Mouse (Mus musculus) heart, postnatal 0 days (tissue): ENCODE results near the gene Ffar1. TPM values are rescaled to one million over a fixed set of nuclear protein-coding genes. Genes with fewer than 3 reads are reported as not detected.
A peak's percentile ranks its signal among the peaks of the same experiment; 100 is the strongest.

Source experiments
- ATAC-seq: fragments of 200-750 bp; cut with Nextera tagmentation; 2 replicates; pipeline ENCODE4 v1.8.0; 2017; ENCODE audit warnings: low read depth, moderate number of reproducible peaks, moderate library complexity; ENCODE audit not compliant: insufficient read depth
- DNase-seq: peaks from one replicate; pipeline ENCODE4 v3.0.0-alpha.2; 2016; ENCODE audit warnings: low spot score
- H3K27ac ChIP-seq: fragments of 300-500 bp; sonication (generic); 2 replicates; pipeline ENCODE4 v1.5.1; 2014; ENCODE audit warnings: low read depth, mild to moderate bottlenecking
- H3K27me3 ChIP-seq: fragments of 300-500 bp; sonication (generic); 2 replicates; pipeline ENCODE4 v1.6.1; 2014; ENCODE audit warnings: low read length, mixed read lengths; ENCODE audit not compliant: control insufficient read depth, insufficient read depth
- H3K36me3 ChIP-seq: fragments of 300-500 bp; sonication (generic); replicated peaks from 2 replicates; pipeline ENCODE4 v1.6.1; 2014; ENCODE audit warnings: low read length, mixed read lengths; ENCODE audit not compliant: control insufficient read depth, insufficient read depth
- H3K4me1 ChIP-seq: fragments of 300-500 bp; sonication (generic); 2 replicates; pipeline ENCODE4 v1.6.1; 2014; ENCODE audit warnings: antibody characterized with exemption; ENCODE audit not compliant: control insufficient read depth, insufficient read depth
- H3K4me2 ChIP-seq: fragments of 300-500 bp; sonication (generic); 2 replicates; pipeline ENCODE4 v1.6.1; 2014; ENCODE audit warnings: low read depth, mild to moderate bottlenecking, low read length, moderate library complexity
- H3K4me3 ChIP-seq: fragments of 300-500 bp; sonication (generic); 2 replicates; pipeline ENCODE4 v1.5.1; 2014; ENCODE audit warnings: low read depth, low read length
- H3K9ac ChIP-seq: fragments of 300-500 bp; sonication (generic); replicated peaks from 2 replicates; pipeline ENCODE4 v1.6.1; 2014; ENCODE audit warnings: low read depth, low read length, mixed read lengths
- H3K9me3 ChIP-seq: fragments of 300-500 bp; sonication (generic); replicated peaks from 2 replicates; pipeline ENCODE4 v1.6.1; 2016; ENCODE audit warnings: low read length; ENCODE audit not compliant: control insufficient read depth
- CTCF ChIP-seq: IDR thresholded peaks from 2 replicates; pipeline ENCODE4 v1.5.1; 2016; ENCODE audit warnings: antibody characterized with exemption, control low read depth, low read depth
- EP300 ChIP-seq: IDR thresholded peaks from 2 replicates; pipeline ENCODE4 v1.6.1; 2016; ENCODE audit warnings: antibody characterized with exemption, low read depth
- WGBS: fragments of 180-500 bp; shearing (Covaris S2); extraction: QIAGEN DNeasy Blood & Tissue Kit; methylation state at CpG from one replicate; pipeline ENCODE4 v1.1.7; 2014; 5-methylcytosine and 5-hydroxymethylcytosine counted together
- polyA plus RNA-seq: library from polyadenylated mRNA; unstranded; fragments of >200 nt; fragmentation: Nextera tagmentation; extraction: Ambion mirVana; gene quantifications from 2 replicates; pipeline ENCODE4 v1.2.1, GENCODE M21; 2015
- total RNA-seq: library from RNA; depleted of rRNA; stranded (reverse); fragments of >200 nt; gene quantifications from 2 replicates; pipeline ENCODE4 v1.2.3, GENCODE M21; 2014; ENCODE audit warnings: low replicate concordance; rRNA removed

The Ffar1 gene
- total and polyA plus RNA-seq, 2 experiments from 2014 or later, result not detected

GRCm38 (mm10) chr7:30812291-30812807 lies 49.0 kb downstream of the Ffar1 start:
- Histone ChIP-seq H3K4me3 (no peak overlapping the region), H3K36me3 (no peaks in the 10 kb centered on the region), H3K27me3 (no peaks in the 10 kb centered on the region), H3K27ac (no peak overlapping the region), H3K9ac (no peak overlapping the region), H3K4me2 (no peak overlapping the region), H3K9me3 (no peaks in the 10 kb centered on the region), H3K4me1 (no peaks in the 10 kb centered on the region)
- no peak for DNase-seq
- WGBS, result 80% methylated on average over 6 of the region's 6 CpGs
- TF ChIP-seq CTCF (no peak), EP300 (no peak)
- no peak for ATAC-seq

- Histone ChIP-seq H3K36me3 (no peaks in the 10 kb centered on the region), H3K4me2 (no peak overlapping the region), H3K4me3 (no peak overlapping the region), H3K9ac (no peak overlapping the region), H3K9me3 (no peaks in the 10 kb centered on the region), H3K27me3 (no peaks in the 10 kb centered on the region), H3K27ac (no peak overlapping the region), H3K4me1 (no peaks in the 10 kb centered on the region)
- ATAC-seq (no peak), DNase-seq (no peak)
- TF ChIP-seq EP300 (no peak), CTCF (no peak)
- 36% methylated on average over 9 of the region's 9 CpGs for WGBS
Measured at GRCm38 (mm10) chr7:30811757-30812290, 49.5 kb downstream of the Ffar1 start.

GRCm38 (mm10) chr7:30810319-30810718 lies 51.0 kb downstream of the Ffar1 start:
- no peaks in the 10 kb centered on the region for H3K27me3 ChIP-seq
- no peak overlapping the region for H3K9ac ChIP-seq
- no peak overlapping the region for H3K4me3 ChIP-seq
- H3K4me1 ChIP-seq, result no peaks in the 10 kb centered on the region
- no peak for ATAC-seq
- no peaks in the 10 kb centered on the region for H3K9me3 ChIP-seq
- H3K4me2 ChIP-seq, result no peak overlapping the region
- no peak for DNase-seq
- TF ChIP-seq CTCF, result peak; percentile 9; the same call in 1 of the 2 replicates
- TF ChIP-seq EP300, result no peak
- no peaks in the 10 kb centered on the region for H3K36me3 ChIP-seq
- no peak overlapping the region for H3K27ac ChIP-seq
- WGBS, result 51% methylated on average over 6 of the region's 6 CpGs

Other genes with a start within 250 kb of the Ffar1 start
- 1.1 and 73.4 TPM in 2 replicates for gene Upk1a, start 248.7 kb downstream of the Ffar1 start, total RNA-seq
- 0.56 and 0.60 TPM in 2 replicates for gene Upk1a, start 248.7 kb downstream of the Ffar1 start, polyA plus RNA-seq
- 1,408 and 1,527 TPM in 2 replicates for gene Cox6b1, start 235.4 kb downstream of the Ffar1 start, total RNA-seq
- gene Cox6b1, start 235.4 kb downstream of the Ffar1 start, polyA plus RNA-seq, result 4,395 and 4,405 TPM in 2 replicates
- not detected in 2 replicates for gene Etv2, start 225.7 kb downstream of the Ffar1 start, total RNA-seq
- not detected in 2 replicates for gene Etv2, start 225.7 kb downstream of the Ffar1 start, polyA plus RNA-seq
- gene Rbm42, start 211.2 kb downstream of the Ffar1 start, total RNA-seq, result 93.4 and 114 TPM in 2 replicates
- gene Rbm42, start 211.2 kb downstream of the Ffar1 start, polyA plus RNA-seq, result 71.3 and 71.6 TPM in 2 replicates
- gene Haus5, start 196.6 kb downstream of the Ffar1 start, total RNA-seq, result 17.5 and 19.8 TPM in 2 replicates
- gene Haus5, start 196.6 kb downstream of the Ffar1 start, polyA plus RNA-seq, result 9.5 and 10.5 TPM in 2 replicates
- gene Pmis2, start 190.0 kb downstream of the Ffar1 start, total RNA-seq, result not detected in 2 replicates
- not detected in 2 replicates for gene Pmis2, start 190.0 kb downstream of the Ffar1 start, polyA plus RNA-seq
- gene 2200002J24Rik, start 162.6 kb downstream of the Ffar1 start, total RNA-seq, result 1.5 and 6.6 TPM in 2 replicates
- 5.8 and 6.4 TPM in 2 replicates for gene 2200002J24Rik, start 162.6 kb downstream of the Ffar1 start, polyA plus RNA-seq
- gene Atp4a, start 149.4 kb downstream of the Ffar1 start, total RNA-seq, result not detected in 2 replicates
- gene Atp4a, start 149.4 kb downstream of the Ffar1 start, polyA plus RNA-seq, result 0.04 TPM in 1 of 2 replicates, not detected in the other
- gene Tmem147, start 132.0 kb downstream of the Ffar1 start, total RNA-seq, result 228 and 261 TPM in 2 replicates
- 283 and 304 TPM in 2 replicates for gene Tmem147, start 132.0 kb downstream of the Ffar1 start, polyA plus RNA-seq
- gene Gapdhs, start 117.9 kb downstream of the Ffar1 start, total RNA-seq, result not detected in 2 replicates
- 0.16 TPM in 1 of 2 replicates, not detected in the other for gene Gapdhs, start 117.9 kb downstream of the Ffar1 start, polyA plus RNA-seq
- gene Sbsn, start 110.1 kb downstream of the Ffar1 start, total RNA-seq, result 0.23 and 4.6 TPM in 2 replicates
- gene Sbsn, start 110.1 kb downstream of the Ffar1 start, polyA plus RNA-seq, result 2.5 and 2.6 TPM in 2 replicates
- gene Dmkn, start 97.8 kb downstream of the Ffar1 start, total RNA-seq, result 1.1 and 8.1 TPM in 2 replicates
- gene Dmkn, start 97.8 kb downstream of the Ffar1 start, polyA plus RNA-seq, result 10.4 and 13.8 TPM in 2 replicates
- not detected in 2 replicates for gene Krtdap, start 73.7 kb downstream of the Ffar1 start, total RNA-seq
- gene Krtdap, start 73.7 kb downstream of the Ffar1 start, polyA plus RNA-seq, result 0.40 and 1.3 TPM in 2 replicates
- gene Ffar2, start 37.8 kb downstream of the Ffar1 start, total RNA-seq, result not detected in 2 replicates
- gene Ffar2, start 37.8 kb downstream of the Ffar1 start, polyA plus RNA-seq, result 0.05 TPM in 2 replicates
- not detected in 2 replicates for gene Ffar3, start 5.4 kb downstream of the Ffar1 start, total RNA-seq
- not detected in 2 replicates for gene Ffar3, start 5.4 kb downstream of the Ffar1 start, polyA plus RNA-seq
- not detected in 2 replicates for gene Cd22, start 18.8 kb upstream of the Ffar1 start, total RNA-seq
- gene Cd22, start 18.8 kb upstream of the Ffar1 start, polyA plus RNA-seq, result 0.08 and 0.23 TPM in 2 replicates
- gene Mag, start 53.3 kb upstream of the Ffar1 start, total RNA-seq, result 0.38 and 1.2 TPM in 2 replicates
- 0.07 and 0.10 TPM in 2 replicates for gene Mag, start 53.3 kb upstream of the Ffar1 start, polyA plus RNA-seq
- not detected in 2 replicates for gene Hamp2, start 63.1 kb upstream of the Ffar1 start, total RNA-seq
- 0.44 TPM in 1 of 2 replicates, not detected in the other for gene Hamp2, start 63.1 kb upstream of the Ffar1 start, polyA plus RNA-seq
- gene Hamp, start 82.5 kb upstream of the Ffar1 start, total RNA-seq, result 42.0 TPM in 1 of 2 replicates, not detected in the other
- 1.7 and 4.0 TPM in 2 replicates for gene Hamp, start 82.5 kb upstream of the Ffar1 start, polyA plus RNA-seq
- gene Usf2, start 95.2 kb upstream of the Ffar1 start, total RNA-seq, result 101 and 109 TPM in 2 replicates
- gene Usf2, start 95.2 kb upstream of the Ffar1 start, polyA plus RNA-seq, result 16.5 and 16.7 TPM in 2 replicates
- 6.2 and 12.8 TPM in 2 replicates for gene Lsr, start 111.9 kb upstream of the Ffar1 start, total RNA-seq
- 4.0 and 4.1 TPM in 2 replicates for gene Lsr, start 111.9 kb upstream of the Ffar1 start, polyA plus RNA-seq
- 0.77 TPM in 1 of 2 replicates, not detected in the other for gene Fam187b, start 112.2 kb upstream of the Ffar1 start, total RNA-seq
- gene Fam187b, start 112.2 kb upstream of the Ffar1 start, polyA plus RNA-seq, result 0.18 and 0.58 TPM in 2 replicates
- 54.3 and 69.7 TPM in 2 replicates for gene Fxyd5, start 180.9 kb upstream of the Ffar1 start, total RNA-seq
- gene Fxyd5, start 180.9 kb upstream of the Ffar1 start, polyA plus RNA-seq, result 41.5 and 46.4 TPM in 2 replicates
- gene Fxyd7, start 189.9 kb upstream of the Ffar1 start, total RNA-seq, result 5.8 TPM in 1 of 2 replicates, not detected in the other
- 0.67 and 0.72 TPM in 2 replicates for gene Fxyd7, start 189.9 kb upstream of the Ffar1 start, polyA plus RNA-seq
- gene Fxyd1, start 195.6 kb upstream of the Ffar1 start, total RNA-seq, result 499 and 572 TPM in 2 replicates
- gene Fxyd1, start 195.6 kb upstream of the Ffar1 start, polyA plus RNA-seq, result 1,579 and 1,586 TPM in 2 replicates
- 0.27 and 2.7 TPM in 2 replicates for gene Lgi4, start 197.8 kb upstream of the Ffar1 start, total RNA-seq
- 0.08 and 0.19 TPM in 2 replicates for gene Lgi4, start 197.8 kb upstream of the Ffar1 start, polyA plus RNA-seq
- 0.81 and 0.92 TPM in 2 replicates for gene Fxyd3, start 215.1 kb upstream of the Ffar1 start, total RNA-seq
- 0.66 and 2.4 TPM in 2 replicates for gene Fxyd3, start 215.1 kb upstream of the Ffar1 start, polyA plus RNA-seq